Mouse (Mus musculus) gastrocnemius, postnatal 36 days (tissue): Measurements from ENCODE around the gene Ssxa1. TPM values are rescaled to one million over a fixed set of nuclear protein-coding genes. Genes with fewer than 3 reads are reported as not detected.
"Not testable (repeated sequence)": the region's sequence is repeated elsewhere in the genome, so short reads cannot be mapped to it uniquely, and the experiment has no call there.

Experiments used
- DNase-seq, 2 experiments: peaks; one replicate each; pipeline ENCODE4 v3.0.0; 2022
- intact Hi-C: fragments of 180-260 bp; cut with DNase I; formaldehyde crosslinking; loops from one replicate; pipeline ENCODE4 v1.15.1; 2025
- long read RNA-seq, 2 experiments: library from polyadenylated mRNA; stranded (forward); transcript quantifications; one replicate each; pipeline ENCODE4 v2.0.0; 2021
- total RNA-seq, 2 experiments: library from RNA; stranded (reverse); gene quantifications; 2 replicates each; pipeline ENCODE4 v1.2.3; 2021

Ssxa1 gene
- not detected for total RNA-seq
- long read RNA-seq, experiment 1 = 0 reads
- long read RNA-seq, experiment 2 = 0 reads

GRCm38 (mm10) chrX:21115520-21115919 is at the start of gene Ssxa1:
Gene Ssxa1 (plus strand): TSS chrX:21115820.
- intact Hi-C loops = no loop called here
- DNase-seq = no peak

DNA sequence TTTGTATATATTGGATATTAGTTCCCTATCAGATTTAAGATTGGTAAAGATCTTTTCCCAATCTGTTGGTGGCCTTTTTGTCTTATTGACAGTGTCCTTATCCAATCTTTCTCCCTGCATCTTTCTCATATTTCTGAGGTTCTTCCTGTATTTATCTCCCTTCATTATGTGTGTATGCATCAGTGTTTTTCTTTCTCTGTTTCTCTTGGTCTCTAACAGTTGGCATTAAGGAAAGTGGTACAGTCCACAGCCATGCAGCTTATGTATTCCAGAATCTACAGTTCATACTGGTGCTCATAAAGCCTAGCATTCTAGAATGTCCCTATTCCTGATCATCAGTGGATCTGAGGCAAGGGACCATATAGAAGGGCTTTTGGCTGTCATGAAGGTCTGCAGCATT is 47.5 kb upstream of the Ssxa1 start, which contains the start of gene Spaca5:
TSS of gene Spaca5 (plus strand) at position 301 of the 400 bp plus-strand sequence.
- intact Hi-C loops = no loop called here
- no peak for DNase-seq

- peak in 1 of 2 experiments; percentile 9 for DNase-seq
- intact Hi-C loops = no loop called here
These were observed 27.0 kb upstream of the Ssxa1 start for GRCm38 (mm10) chrX:21088645-21088982.

GRCm38 (mm10) chrX:21088983-21089866 is 26.4 kb upstream of the Ssxa1 start, which contains the start of gene Zfp300:
Gene Zfp300 (minus strand): TSS chrX:21089527.
- peak; percentile 24 to 55 for DNase-seq
- intact Hi-C loops = no loop called here

DNA sequence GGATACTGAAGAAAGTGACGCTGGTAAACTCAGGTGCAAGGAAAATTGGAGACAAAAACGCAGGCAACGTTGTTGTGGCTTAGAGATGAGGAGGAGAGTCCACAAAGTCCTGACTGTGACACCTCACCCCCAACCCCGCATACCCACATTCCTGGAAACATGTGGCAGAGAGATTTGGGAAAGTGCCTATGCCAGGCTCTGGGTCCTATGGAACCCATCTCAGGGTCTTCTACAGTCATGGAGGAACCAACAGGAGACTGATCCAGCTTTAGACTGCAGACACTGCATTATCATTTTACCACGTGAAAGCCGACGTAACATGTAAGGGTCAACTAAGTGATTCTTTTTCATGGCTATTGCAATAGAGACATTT is 25.8 kb upstream of the Ssxa1 start:
- DNase-seq = no peak
- intact Hi-C loops = no loop called here

- DNase-seq, intact Hi-C loops: not testable (repeated sequence)
These were observed 31.1 kb downstream of the Ssxa1 start for GRCm38 (mm10) chrX:21146675-21147074.

Other genes starting within 250 kb of the Ssxa1 start
- 1 to 10 TPM; 2.1 to 2.5 TPM for gene Timp1, start 245.7 kb upstream of the Ssxa1 start, total RNA-seq
- under 1 TPM; 0.07 to 0.08 TPM for gene Syn1, start 194.8 kb upstream of the Ssxa1 start, total RNA-seq
- 1 to 10 TPM; 3.5 to 4.0 TPM for gene Cfp, start 184.3 kb upstream of the Ssxa1 start, total RNA-seq
- gene Elk1, start 165.2 kb upstream of the Ssxa1 start, total RNA-seq = 1 to 10 TPM; 6.6 to 7.8 TPM
- gene Uxt, start 153.8 kb upstream of the Ssxa1 start, total RNA-seq = 10 to 100 TPM; 22.7 to 26.3 TPM
- 1 to 10 TPM; 1.6 to 1.7 TPM for gene Zfp182, start 53.5 kb upstream of the Ssxa1 start, total RNA-seq
- gene Spaca5, start 47.4 kb upstream of the Ssxa1 start, total RNA-seq = not detected
- gene Zfp300, start 26.3 kb upstream of the Ssxa1 start, total RNA-seq = under 1 TPM; 0.15 TPM
- gene Gm21876, start 59.8 kb downstream of the Ssxa1 start, total RNA-seq = not detected